Mouse (Mus musculus) urinary bladder, postnatal 36 days (tissue): ENCODE measurements around the gene Clca3a2.
"Not testable (repeated sequence)": the region's sequence is repeated elsewhere in the genome, so short reads cannot be mapped to it uniquely, and the experiment has no call there.

Experiments
- DNase-seq, 2 experiments: peaks; one replicate each; pipeline ENCODE4 v3.0.0; 2022; ENCODE audit warnings: low spot score in 2 of 2, mixed read lengths in 1 of 2

Gene Clca3a2

DNA sequence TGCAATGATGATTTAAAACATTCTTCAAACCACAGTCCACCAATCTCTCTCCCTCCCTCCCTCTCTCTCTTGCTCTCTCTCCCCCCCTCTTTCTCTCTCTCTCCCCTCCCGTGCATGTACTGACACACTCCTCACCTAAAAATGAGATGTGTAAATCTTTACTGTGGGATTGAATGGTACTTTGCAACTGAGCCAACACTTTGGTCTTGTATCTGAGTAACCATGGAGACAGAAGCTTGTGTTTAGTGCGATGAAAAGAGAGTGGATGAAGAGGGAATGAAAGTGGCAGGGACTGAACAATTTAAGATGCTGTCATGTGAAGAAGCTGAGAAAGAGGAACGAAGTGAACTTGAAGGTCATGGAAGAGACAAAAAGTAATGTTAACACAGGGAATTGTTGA lies 71.6 kb downstream of the Clca3a2 start:
- DNase-seq, result not testable (repeated sequence)
